Mouse (Mus musculus) thymus, adult 2 months (tissue): ENCODE measurements around the gene Tmem120a.

Experiments
- CTCF ChIP-seq: fragments of 200-500 bp; IDR thresholded peaks from 2 replicates; pipeline ENCODE4 v1.5.1; 2012; ENCODE audit warnings: mild to moderate bottlenecking, control low read depth, low read length, moderate library complexity, borderline replicate concordance; ENCODE audit not compliant: control insufficient read depth, poor library complexity, insufficient read depth; ENCODE audit errors: extremely low read depth
- POLR2A ChIP-seq: fragments of 200-500 bp; IDR thresholded peaks from 2 replicates; pipeline ENCODE4 v1.6.1; 2012; ENCODE audit warnings: mild to moderate bottlenecking, low read length, control low read depth, moderate library complexity; ENCODE audit not compliant: control insufficient read depth, poor library complexity, insufficient read depth; ENCODE audit errors: extremely low read depth

DNA sequence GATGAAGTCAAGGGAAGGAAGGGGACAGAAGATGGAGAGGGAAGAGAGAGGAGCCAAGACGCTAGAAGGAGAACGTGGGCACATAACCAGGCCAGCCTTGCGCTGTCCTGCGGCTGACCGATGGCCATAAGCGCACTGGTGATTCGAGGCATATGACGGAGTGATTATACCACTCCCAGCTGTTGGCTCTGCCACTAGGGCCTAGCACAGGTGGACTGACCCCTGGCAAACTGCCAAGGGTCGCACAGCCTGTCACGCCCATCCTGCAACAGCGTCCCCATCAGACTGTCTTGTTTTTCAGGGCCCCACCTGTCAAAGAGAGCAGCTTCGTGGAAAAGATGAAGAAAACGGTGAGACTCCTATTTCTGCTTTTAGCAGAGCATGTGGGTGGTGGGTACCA, 15.9 kb downstream of the Tmem120a start:
- TF ChIP-seq POLR2A = no peak
- TF ChIP-seq CTCF = no peak
